Mouse (Mus musculus): ENCODE measurements at regions not wholly inside any gene's neighbourhood (a gene's known extent, or its start where the extent isn't known, plus 50 kb on each side); places are given as distances from the start of the nearest gene placed in this dataset.

DNA sequence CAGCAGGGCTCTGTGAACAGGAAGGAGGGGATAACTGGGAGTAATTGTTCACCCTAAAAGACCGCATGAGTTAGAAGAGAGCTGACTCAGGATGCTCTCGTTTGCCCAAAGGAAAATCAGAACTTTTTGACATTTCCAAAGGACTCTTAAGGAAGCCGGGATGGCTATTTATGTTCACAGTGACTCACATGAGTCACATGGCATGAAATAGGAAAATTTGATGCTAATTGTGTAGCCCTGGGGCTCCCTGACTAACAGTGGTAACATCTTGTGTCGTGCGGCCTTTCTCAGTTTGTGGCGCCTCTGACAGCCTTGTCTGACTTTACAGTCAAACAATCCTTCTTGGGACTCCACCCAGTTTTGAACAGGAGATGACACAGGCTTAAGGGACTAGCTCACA lies 51.9 kb upstream of the Cacna1a start:
- TF ChIP-seq CTCF (IDR thresholded peaks at IDR 0.05; ENCODE audit: borderline replicate concordance, extremely low read depth, insufficient read depth, insufficient read length) (no peak), POLR2A (IDR thresholded peaks at IDR 0.05; ENCODE audit: borderline replicate concordance, extremely low read depth, insufficient read depth, insufficient read length, poor library complexity, severe bottlenecking) (no peak)

All from brain, embryonic 14.5 days (tissue).